Mouse (Mus musculus): ENCODE data around the gene Csrnp1. TPM values are rescaled to one million over a fixed set of nuclear protein-coding genes. Genes with fewer than 3 reads are reported as not detected.

Csrnp1 gene
- polyA plus RNA-seq, 1 experiment from 2014 or later = 6.8 TPM

DNA sequence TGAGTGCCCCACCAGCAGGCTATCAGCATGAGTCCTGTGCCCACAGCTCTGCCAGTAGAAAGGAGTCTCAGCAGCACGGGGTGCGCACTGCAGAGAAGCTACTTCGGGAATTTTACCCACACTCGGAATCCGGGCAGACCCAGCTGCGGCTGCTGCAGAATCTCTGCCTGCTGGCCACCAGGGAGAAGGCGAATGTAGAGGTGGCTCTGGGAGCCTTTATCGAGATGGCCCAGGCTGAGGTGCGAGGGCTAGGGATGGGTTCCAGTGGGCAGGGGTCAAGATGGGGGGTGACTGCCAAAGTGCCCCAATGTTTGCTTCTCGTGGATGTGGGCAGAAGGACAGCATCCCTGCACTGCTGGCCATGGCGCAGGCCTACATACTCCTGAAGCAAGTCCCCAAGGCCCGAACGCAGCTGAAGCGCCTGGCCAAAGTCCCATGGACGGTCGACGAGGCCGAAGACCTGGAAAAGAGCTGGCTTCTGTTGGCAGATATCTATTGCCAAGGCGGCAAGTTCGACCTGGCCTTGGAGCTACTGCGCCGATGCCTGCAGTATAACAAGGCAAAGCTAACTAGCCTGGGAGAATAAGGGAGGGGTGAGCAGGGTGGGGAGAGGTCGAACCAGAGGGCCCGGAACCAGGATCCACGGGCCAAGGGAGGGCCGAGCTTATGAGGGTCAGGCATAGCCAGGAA lies 18.1 kb downstream of the Csrnp1 start:
- Histone ChIP-seq H3K27me3 (replicated peaks) (no peaks in the 10 kb centered on the region), H3K9ac (no peak overlapping the region), H3K4me3 (no peak overlapping the region), H3K36me3 (peaks cover 4% of the 10 kb centered on the region), H3K4me2 (no peak overlapping the region), H3K9me3 (no peaks in the 10 kb centered on the region), H3K4me1 (peaks cover 52% of the 10 kb centered on the region), H3K27ac (replicated peaks) (no peak overlapping the region)
- WGBS = 85% methylated on average over 26 of the region's 26 CpGs
- no peak for ATAC-seq (ENCODE audit: extremely low read depth, insufficient number of reproducible peaks, low FRiP score, low TSS enrichment)

DNA sequence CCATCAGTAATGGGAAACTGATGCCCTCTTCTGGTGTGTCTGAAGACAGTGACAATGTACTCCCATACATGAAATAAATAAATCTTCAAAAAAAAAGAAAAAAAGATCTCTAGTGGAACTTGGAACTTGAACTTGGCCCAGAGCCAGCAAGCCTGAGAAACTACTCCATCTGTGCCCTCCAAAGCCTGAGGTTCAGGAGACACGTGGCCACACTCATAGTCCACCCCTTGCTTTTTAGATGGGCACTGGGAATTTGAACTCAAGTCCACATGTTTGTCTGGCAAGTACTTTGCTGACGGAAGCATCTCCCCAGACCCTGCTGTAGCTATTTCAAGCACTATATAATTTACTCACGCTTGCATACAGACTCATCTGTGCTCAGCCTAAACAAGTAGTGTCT lies 19.3 kb downstream of the Csrnp1 start:
- Histone ChIP-seq H3K27me3 (replicated peaks) (no peaks in the 10 kb centered on the region), H3K4me1 (peaks cover 40% of the 10 kb centered on the region), H3K4me3 (no peak overlapping the region), H3K9me3 (no peaks in the 10 kb centered on the region), H3K4me2 (no peak overlapping the region), H3K27ac (replicated peaks) (no peak overlapping the region), H3K36me3 (no peaks in the 10 kb centered on the region), H3K9ac (no peak overlapping the region)
- 72% methylated on average over 3 of the region's 3 CpGs for WGBS
- no peak for ATAC-seq (ENCODE audit: extremely low read depth, insufficient number of reproducible peaks, low FRiP score, low TSS enrichment)

DNA sequence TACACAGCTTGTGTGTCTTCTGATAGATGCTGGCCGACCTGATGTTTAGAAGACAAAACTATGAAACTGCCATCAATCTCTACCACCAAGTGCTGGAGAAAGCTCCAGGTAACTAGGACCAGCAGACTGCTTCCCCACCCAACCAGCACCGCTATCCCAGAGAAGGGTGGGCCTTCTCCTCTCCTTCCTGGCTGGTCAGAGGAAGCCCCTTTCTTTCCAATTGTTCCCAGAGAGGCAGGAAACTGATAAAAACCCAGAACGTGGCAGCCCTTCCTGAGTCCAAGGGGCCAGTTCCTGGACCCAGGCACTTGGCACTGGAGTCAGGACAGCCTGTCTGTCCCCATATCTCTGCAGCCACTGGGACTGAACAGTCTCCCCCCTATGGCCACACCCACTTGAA lies 20.3 kb downstream of the Csrnp1 start:
- H3K27ac ChIP-seq (replicated peaks) = peak overlapping the region; percentile 79
- WGBS = 39% methylated on average over 3 of the region's 3 CpGs
- peak overlapping the region; percentile 69 for H3K4me2 ChIP-seq
- H3K36me3 ChIP-seq = no peaks in the 10 kb centered on the region
- no peak for ATAC-seq (ENCODE audit: extremely low read depth, insufficient number of reproducible peaks, low FRiP score, low TSS enrichment)
- H3K9ac ChIP-seq = peak overlapping the region; percentile 40; the same call in 1 of the 2 replicates
- no peaks in the 10 kb centered on the region for H3K27me3 ChIP-seq (replicated peaks)
- peak overlapping the region; percentile 17 for H3K4me3 ChIP-seq
- H3K4me1 ChIP-seq = peaks cover 31% of the 10 kb centered on the region
- H3K9me3 ChIP-seq = no peaks in the 10 kb centered on the region

DNA sequence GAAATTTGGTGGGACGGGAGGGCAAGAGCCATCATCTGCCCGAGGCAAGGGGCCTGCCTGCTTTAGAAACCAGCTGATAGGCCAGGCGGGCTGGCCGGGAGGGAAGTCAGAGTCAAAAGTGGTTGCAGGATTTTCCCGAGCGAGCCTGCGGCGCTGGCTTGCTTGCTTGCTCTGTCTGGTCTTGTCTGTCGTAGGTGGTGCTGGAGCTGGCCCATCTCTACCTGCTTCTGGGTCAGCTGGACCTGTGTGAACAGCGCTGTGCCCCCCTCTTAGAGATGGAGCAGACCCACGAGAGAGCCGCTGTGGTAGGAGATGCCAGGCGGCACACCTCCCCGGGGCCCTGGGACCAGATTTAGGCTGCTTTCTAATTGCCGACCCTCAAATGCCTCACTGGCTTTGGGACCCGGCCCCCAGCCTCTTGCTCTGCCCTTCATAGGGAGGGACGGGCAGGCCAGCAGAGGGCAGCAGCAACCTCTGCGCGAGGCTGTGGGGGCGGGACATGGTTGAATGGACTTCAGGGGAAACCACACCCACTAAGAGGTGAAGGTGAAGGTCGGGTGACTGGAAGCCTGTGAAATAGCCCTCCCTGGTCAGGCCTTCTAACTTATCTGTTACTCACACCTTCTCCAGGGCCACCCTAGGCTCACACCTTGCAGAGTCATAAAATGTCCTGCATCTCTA lies 21.3 kb downstream of the Csrnp1 start:
- ATAC-seq (ENCODE audit: extremely low read depth, insufficient number of reproducible peaks, low FRiP score, low TSS enrichment) = no peak
- Histone ChIP-seq H3K4me2 (peak overlapping the region; percentile 69), H3K9ac (peak overlapping the region; percentile 76), H3K4me3 (peak overlapping the region; percentile 45), H3K9me3 (no peaks in the 10 kb centered on the region), H3K27ac (replicated peaks) (peak overlapping the region; percentile 79; the same call in 1 of the 2 replicates), H3K4me1 (peaks cover 26% of the 10 kb centered on the region), H3K36me3 (no peaks in the 10 kb centered on the region), H3K27me3 (replicated peaks) (no peaks in the 10 kb centered on the region)
- 5% methylated on average over 21 of the region's 21 CpGs for WGBS

DNA sequence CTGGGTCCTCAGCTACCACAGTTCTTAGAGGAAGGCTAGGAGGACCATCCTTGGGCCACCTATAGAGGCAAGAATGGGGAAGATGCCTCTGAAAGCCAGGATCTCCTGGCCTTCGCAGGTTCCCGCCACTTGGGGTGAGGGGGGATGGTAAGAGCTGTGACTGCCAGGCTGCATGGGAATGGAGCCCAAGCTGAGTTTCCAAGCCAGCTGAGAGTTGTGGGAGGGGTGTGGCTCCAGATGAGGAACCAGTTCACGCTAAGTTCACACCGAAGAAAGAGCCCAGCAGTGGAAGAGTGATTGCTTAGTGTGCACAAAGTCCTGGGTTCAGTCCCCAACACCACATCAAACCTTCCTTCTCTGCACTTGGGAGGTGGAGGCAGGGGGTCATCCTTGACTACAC lies 22.2 kb downstream of the Csrnp1 start:
- Histone ChIP-seq H3K36me3 (no peaks in the 10 kb centered on the region), H3K27me3 (replicated peaks) (no peaks in the 10 kb centered on the region), H3K27ac (replicated peaks) (no peak overlapping the region), H3K4me1 (peaks cover 26% of the 10 kb centered on the region), H3K9me3 (no peaks in the 10 kb centered on the region), H3K4me2 (peak overlapping the region; percentile 69), H3K4me3 (no peak overlapping the region), H3K9ac (no peak overlapping the region; the same call in 1 of the 2 replicates)
- ATAC-seq (ENCODE audit: extremely low read depth, insufficient number of reproducible peaks, low FRiP score, low TSS enrichment) = no peak
- 65% methylated on average over 4 of the region's 4 CpGs for WGBS

DNA sequence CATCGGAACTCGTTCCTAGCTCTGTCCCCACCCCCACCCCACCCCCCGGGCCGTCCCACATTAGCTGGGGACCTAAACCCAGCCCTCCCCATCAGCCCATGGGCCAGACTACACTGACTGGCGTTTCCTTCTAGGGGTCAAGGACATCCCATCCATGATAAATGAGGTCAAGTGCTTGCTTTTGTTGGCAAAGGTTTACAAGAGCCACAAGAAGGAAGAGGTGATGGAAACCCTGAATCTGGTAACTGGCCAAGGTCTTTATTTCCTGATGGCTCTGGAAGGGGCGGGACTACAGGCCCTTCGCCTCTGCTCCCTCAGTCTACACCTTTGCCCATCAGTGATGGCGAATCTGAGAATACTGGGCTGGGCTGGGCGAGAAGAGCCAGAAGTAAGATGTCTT lies 25.6 kb downstream of the Csrnp1 start:
- ATAC-seq (ENCODE audit: extremely low read depth, insufficient number of reproducible peaks, low FRiP score, low TSS enrichment) = no peak
- H3K4me1 ChIP-seq = peaks cover 15% of the 10 kb centered on the region
- H3K27ac ChIP-seq (replicated peaks) = no peak overlapping the region
- WGBS = 61% methylated on average over 9 of the region's 9 CpGs
- no peaks in the 10 kb centered on the region for H3K27me3 ChIP-seq (replicated peaks)
- H3K36me3 ChIP-seq = no peaks in the 10 kb centered on the region
- H3K4me3 ChIP-seq = no peak overlapping the region
- H3K9me3 ChIP-seq = no peaks in the 10 kb centered on the region
- H3K4me2 ChIP-seq = no peak overlapping the region
- no peak overlapping the region for H3K9ac ChIP-seq

DNA sequence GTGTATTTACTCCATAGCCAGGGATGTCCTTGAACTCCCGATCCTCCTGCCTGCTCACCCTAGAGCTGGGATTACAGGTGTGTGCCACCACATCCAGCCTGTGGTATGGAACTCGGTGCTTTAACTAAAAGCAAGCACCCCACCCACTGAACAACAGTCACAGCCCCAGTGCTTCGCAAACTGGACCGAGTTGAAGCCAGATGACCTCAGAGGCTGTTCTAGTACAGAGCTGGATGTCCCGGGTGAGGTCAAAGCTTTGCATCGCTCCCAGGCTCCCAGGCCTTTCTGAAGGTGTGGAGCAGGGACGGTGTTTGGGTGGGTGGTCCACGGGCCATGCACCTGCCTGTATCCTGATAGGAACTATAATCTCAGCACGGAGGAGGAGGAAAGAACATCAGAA lies 33.1 kb downstream of the Csrnp1 start:
- Histone ChIP-seq H3K4me2 (no peak overlapping the region), H3K27me3 (replicated peaks) (no peaks in the 10 kb centered on the region), H3K9ac (no peak overlapping the region), H3K4me1 (0 out of 2 replicates have a peak, but pooled peaks cover 6% of the 10 kb centered on the region), H3K9me3 (no peaks in the 10 kb centered on the region), H3K4me3 (no peak overlapping the region), H3K27ac (replicated peaks) (no peak overlapping the region), H3K36me3 (no peaks in the 10 kb centered on the region)
- ATAC-seq (ENCODE audit: extremely low read depth, insufficient number of reproducible peaks, low FRiP score, low TSS enrichment) = no peak
- 78% methylated on average over 9 of the region's 9 CpGs for WGBS

DNA sequence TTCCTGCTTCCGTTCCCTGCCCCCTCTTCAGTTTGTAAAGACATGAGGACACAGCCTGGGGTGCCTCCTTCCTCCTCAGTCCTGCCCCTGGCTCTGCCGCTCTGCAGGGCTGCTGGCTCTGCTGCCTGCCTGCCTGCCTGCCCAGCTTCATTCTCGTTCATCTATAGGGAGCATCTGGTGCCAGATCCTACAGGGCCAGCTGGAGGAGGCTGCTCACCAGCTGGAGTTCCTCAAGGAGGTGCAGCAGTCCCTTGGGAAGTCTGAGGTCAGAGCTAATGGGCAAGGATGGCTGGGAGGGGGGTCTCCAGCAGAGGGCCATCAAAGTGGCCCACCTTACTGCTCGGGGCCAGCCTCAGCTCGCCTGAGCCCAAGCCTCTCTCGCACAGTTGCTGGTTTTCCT lies 34.0 kb downstream of the Csrnp1 start:
- Histone ChIP-seq H3K4me2 (no peak overlapping the region), H3K9me3 (no peaks in the 10 kb centered on the region), H3K4me3 (no peak overlapping the region), H3K36me3 (no peaks in the 10 kb centered on the region), H3K27ac (replicated peaks) (no peak overlapping the region), H3K4me1 (0 out of 2 replicates have a peak, but pooled peaks cover 6% of the 10 kb centered on the region), H3K9ac (no peak overlapping the region), H3K27me3 (replicated peaks) (no peaks in the 10 kb centered on the region)
- WGBS = 41% methylated on average over 6 of the region's 6 CpGs
- no peak for ATAC-seq (ENCODE audit: extremely low read depth, insufficient number of reproducible peaks, low FRiP score, low TSS enrichment)

DNA sequence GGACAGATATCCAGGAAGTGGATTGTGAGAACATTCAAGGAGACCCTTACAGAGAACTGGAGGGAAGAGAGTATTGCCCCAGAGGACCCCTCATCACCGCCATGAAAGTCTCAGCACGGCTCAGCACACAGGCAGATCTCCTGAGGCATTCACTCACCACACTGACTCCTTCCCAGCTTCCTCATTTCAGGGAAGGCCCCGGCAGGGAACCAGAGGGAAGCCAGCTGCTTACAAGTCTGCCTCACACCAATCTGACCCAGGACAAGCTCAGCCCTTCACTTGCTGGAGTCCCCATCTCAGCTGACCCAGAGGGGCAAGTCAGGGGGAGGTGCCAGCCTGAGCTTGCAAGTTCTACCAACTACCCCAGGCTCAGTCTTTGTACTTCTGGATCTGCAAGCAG lies 35.7 kb downstream of the Csrnp1 start:
- Histone ChIP-seq H3K4me2 (no peak overlapping the region), H3K4me1 (0 out of 2 replicates have a peak, but pooled peaks cover 6% of the 10 kb centered on the region), H3K27me3 (replicated peaks) (no peaks in the 10 kb centered on the region), H3K9me3 (no peaks in the 10 kb centered on the region), H3K36me3 (no peaks in the 10 kb centered on the region), H3K9ac (no peak overlapping the region), H3K27ac (replicated peaks) (no peak overlapping the region), H3K4me3 (no peak overlapping the region)
- no peak for ATAC-seq (ENCODE audit: extremely low read depth, insufficient number of reproducible peaks, low FRiP score, low TSS enrichment)
- 32% methylated on average over 3 of the region's 3 CpGs for WGBS

DNA sequence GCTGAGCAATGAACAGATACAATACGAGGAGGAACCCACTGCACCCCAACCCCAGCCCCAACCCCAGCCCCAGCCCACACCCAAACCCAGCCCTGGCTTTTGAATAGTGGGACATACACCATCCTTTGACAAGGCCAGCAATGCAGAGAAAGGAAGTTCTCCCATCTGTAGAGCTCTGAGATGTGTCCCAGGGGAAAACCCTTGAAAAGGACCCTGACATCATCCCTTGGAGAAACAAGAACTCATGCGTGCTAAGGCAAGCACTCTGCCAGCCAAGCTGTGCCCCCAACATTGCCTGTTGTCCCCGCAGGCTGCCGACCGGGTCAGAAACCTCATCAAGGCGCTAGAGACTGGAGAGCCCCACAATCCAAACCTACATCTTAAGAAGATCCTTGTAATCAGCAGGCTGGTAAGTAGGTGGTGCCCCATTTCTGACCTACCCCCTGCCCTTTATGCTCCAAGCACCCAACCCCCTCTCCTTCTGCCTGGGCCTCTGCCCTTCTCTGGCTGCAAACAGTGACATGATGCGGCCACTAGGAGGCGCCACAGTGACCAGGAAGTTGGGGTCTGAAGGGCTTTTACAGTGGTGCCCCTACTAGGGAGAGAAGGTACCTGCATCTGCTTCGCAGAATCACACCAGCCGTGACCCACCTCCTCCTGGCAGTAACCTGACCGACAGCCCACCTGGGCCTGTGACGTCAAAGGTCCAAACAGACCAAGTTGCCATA lies 39.1 kb downstream of the Csrnp1 start:
- 0 out of 2 replicates have a peak, but pooled peaks cover under 1% of the 10 kb centered on the region for H3K4me1 ChIP-seq
- H3K36me3 ChIP-seq = no peaks in the 10 kb centered on the region
- no peaks in the 10 kb centered on the region for H3K27me3 ChIP-seq (replicated peaks)
- no peak for ATAC-seq (ENCODE audit: extremely low read depth, insufficient number of reproducible peaks, low FRiP score, low TSS enrichment)
- WGBS = 71% methylated on average over 12 of the region's 12 CpGs
- no peak overlapping the region for H3K27ac ChIP-seq (replicated peaks)
- no peak overlapping the region for H3K9ac ChIP-seq
- H3K9me3 ChIP-seq = no peaks in the 10 kb centered on the region
- H3K4me3 ChIP-seq = no peak overlapping the region
- no peak overlapping the region for H3K4me2 ChIP-seq

DNA sequence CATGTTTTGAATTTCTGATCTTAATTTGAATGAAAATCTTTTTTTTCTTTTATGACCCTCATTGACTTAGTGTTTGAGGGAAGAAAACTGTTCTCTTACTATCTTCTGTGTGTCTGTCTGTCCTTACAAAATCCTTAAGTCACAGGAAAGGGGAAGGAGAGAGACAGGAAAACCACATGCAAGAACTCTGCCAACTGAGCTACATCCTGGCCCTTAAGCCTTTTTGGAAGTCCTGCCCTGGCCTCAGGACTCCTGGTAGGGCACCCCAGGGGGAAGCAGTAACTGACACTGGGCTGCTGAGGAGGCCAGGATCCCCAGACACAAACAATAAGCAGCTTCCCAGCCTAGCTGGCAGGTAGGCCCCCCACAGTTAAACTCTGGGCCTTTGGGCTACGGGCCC lies 41.1 kb downstream of the Csrnp1 start:
- 72% methylated on average over 1 of the region's 1 CpGs for WGBS
- ATAC-seq (ENCODE audit: extremely low read depth, insufficient number of reproducible peaks, low FRiP score, low TSS enrichment) = no peak
- H3K9me3 ChIP-seq = no peaks in the 10 kb centered on the region
- H3K4me2 ChIP-seq = no peak overlapping the region
- H3K36me3 ChIP-seq = no peaks in the 10 kb centered on the region
- H3K27me3 ChIP-seq (replicated peaks) = no peaks in the 10 kb centered on the region
- H3K27ac ChIP-seq (replicated peaks) = no peak overlapping the region
- H3K9ac ChIP-seq = no peak overlapping the region
- H3K4me3 ChIP-seq = no peak overlapping the region
- no peaks in the 10 kb centered on the region for H3K4me1 ChIP-seq

Data from heart, embryonic 13.5 days (tissue).